Mouse (Mus musculus) liver, embryonic 13.5 days (tissue): ENCODE measurements at regions not wholly inside any gene's neighbourhood (a gene's known extent, or its start where the extent isn't known, plus 50 kb on each side); places are given as distances from the start of the nearest gene placed in this dataset.

ENCODE experiments used
- ATAC-seq: fragments of 200-750 bp; cut with Nextera tagmentation; 2 replicates; pipeline ENCODE4 v1.8.0; 2017; ENCODE audit warnings: low read depth, mild to moderate bottlenecking, moderate number of reproducible peaks, moderate library complexity
- DNase-seq: peaks from one replicate; pipeline ENCODE4 v3.0.0; 2022
- H3K27ac ChIP-seq: fragments of 300-500 bp; sonication (generic); 2 replicates; pipeline ENCODE4 v1.5.1; 2015; ENCODE audit warnings: moderate library complexity, mild to moderate bottlenecking, inconsistent platforms
- H3K27me3 ChIP-seq: fragments of 300-500 bp; sonication (generic); 2 replicates; pipeline ENCODE4 v1.6.1; 2015; ENCODE audit warnings: mild to moderate bottlenecking, inconsistent platforms
- H3K36me3 ChIP-seq: fragments of 300-500 bp; sonication (generic); 2 replicates; pipeline ENCODE4 v1.6.1; 2015; ENCODE audit warnings: mild to moderate bottlenecking, inconsistent platforms
- H3K4me1 ChIP-seq: fragments of 300-500 bp; sonication (generic); replicated peaks from 2 replicates; pipeline ENCODE4 v1.6.1; 2015; ENCODE audit warnings: inconsistent platforms
- H3K4me2 ChIP-seq: fragments of 300-500 bp; sonication (generic); 2 replicates; pipeline ENCODE4 v1.6.1; 2015; ENCODE audit warnings: inconsistent platforms, mild to moderate bottlenecking, moderate library complexity
- H3K4me3 ChIP-seq: fragments of 300-500 bp; sonication (generic); replicated peaks from 2 replicates; pipeline ENCODE4 v1.5.1; 2015; ENCODE audit warnings: mild to moderate bottlenecking, inconsistent platforms
- H3K9ac ChIP-seq: fragments of 300-500 bp; sonication (generic); 2 replicates; pipeline ENCODE4 v1.6.1; 2015; ENCODE audit warnings: mild to moderate bottlenecking, inconsistent platforms
- H3K9me3 ChIP-seq: fragments of 300-500 bp; sonication (generic); replicated peaks from 2 replicates; pipeline ENCODE4 v1.6.1; 2016; ENCODE audit warnings: inconsistent platforms
- WGBS: fragments of 180-500 bp; shearing (Covaris S2); methylation state at CpG from one replicate; pipeline ENCODE4 v1.1.7; 2015; ENCODE audit not compliant: insufficient replicate concordance; 5-methylcytosine and 5-hydroxymethylcytosine counted together

- H3K36me3 ChIP-seq = no peaks in the 10 kb centered on the region
- 51% methylated on average over 8 of the region's 8 CpGs for WGBS
- no peak for DNase-seq
- no peak for ATAC-seq
- H3K27ac ChIP-seq = no peak overlapping the region
- H3K27me3 ChIP-seq = no peaks in the 10 kb centered on the region
- H3K4me3 ChIP-seq = no peak overlapping the region
- no peaks in the 10 kb centered on the region for H3K9me3 ChIP-seq
- no peaks in the 10 kb centered on the region for H3K4me1 ChIP-seq
- H3K9ac ChIP-seq = no peak overlapping the region
- H3K4me2 ChIP-seq = no peak overlapping the region
Observed at GRCm38 (mm10) chr6:111621684-111622480, 651.7 kb upstream of the Lmcd1 start.

- Histone ChIP-seq H3K9me3 (no peaks in the 10 kb centered on the region), H3K4me3 (no peak overlapping the region), H3K4me2 (no peak overlapping the region), H3K27me3 (no peaks in the 10 kb centered on the region), H3K9ac (no peak overlapping the region), H3K4me1 (no peaks in the 10 kb centered on the region), H3K36me3 (no peaks in the 10 kb centered on the region), H3K27ac (no peak overlapping the region)
- DNase-seq (no peak), ATAC-seq (no peak)
- 66% methylated on average over 7 of the region's 7 CpGs for WGBS
Observed at GRCm38 (mm10) chr6:111622481-111623139, 650.9 kb upstream of the Lmcd1 start.

GRCm38 (mm10) chr6:111623140-111623497 lies 650.4 kb upstream of the Lmcd1 start:
- no peaks in the 10 kb centered on the region for H3K4me1 ChIP-seq
- no peak overlapping the region for H3K4me2 ChIP-seq
- DNase-seq = no peak
- no peak overlapping the region for H3K9ac ChIP-seq
- H3K9me3 ChIP-seq = no peaks in the 10 kb centered on the region
- no peaks in the 10 kb centered on the region for H3K27me3 ChIP-seq
- no peaks in the 10 kb centered on the region for H3K36me3 ChIP-seq
- no peak overlapping the region for H3K4me3 ChIP-seq
- WGBS = 75% methylated on average over 4 of the region's 4 CpGs
- no peak for ATAC-seq
- H3K27ac ChIP-seq = no peak overlapping the region

GRCm38 (mm10) chr6:111625501-111625900 lies 648.1 kb upstream of the Lmcd1 start:
- no peak for ATAC-seq
- Histone ChIP-seq H3K4me1 (no peaks in the 10 kb centered on the region), H3K4me3 (no peak overlapping the region), H3K27ac (no peak overlapping the region), H3K9ac (no peak overlapping the region), H3K36me3 (no peaks in the 10 kb centered on the region), H3K9me3 (no peaks in the 10 kb centered on the region), H3K27me3 (no peaks in the 10 kb centered on the region), H3K4me2 (no peak overlapping the region)
- DNase-seq = no peak

GRCm38 (mm10) chr6:111652736-111653135 lies 620.8 kb upstream of the Lmcd1 start:
- Histone ChIP-seq H3K9ac (no peak overlapping the region), H3K4me2 (no peak overlapping the region), H3K27me3 (no peaks in the 10 kb centered on the region), H3K9me3 (no peaks in the 10 kb centered on the region), H3K4me1 (no peaks in the 10 kb centered on the region), H3K4me3 (no peak overlapping the region), H3K27ac (no peak overlapping the region), H3K36me3 (no peaks in the 10 kb centered on the region)
- ATAC-seq (no peak), DNase-seq (no peak)
- 86% methylated on average over 3 of the region's 3 CpGs for WGBS

GRCm38 (mm10) chr6:111659957-111660356 lies 613.6 kb upstream of the Lmcd1 start:
- no peak for ATAC-seq
- no peaks in the 10 kb centered on the region for H3K36me3 ChIP-seq
- H3K27ac ChIP-seq = no peak overlapping the region
- H3K4me1 ChIP-seq = no peaks in the 10 kb centered on the region
- H3K27me3 ChIP-seq = no peaks in the 10 kb centered on the region
- no peak overlapping the region for H3K9ac ChIP-seq
- no peak overlapping the region for H3K4me3 ChIP-seq
- no peak for DNase-seq
- H3K4me2 ChIP-seq = no peak overlapping the region
- no peaks in the 10 kb centered on the region for H3K9me3 ChIP-seq
- 47% methylated on average over 2 of the region's 2 CpGs for WGBS

- H3K4me3 ChIP-seq = no peak overlapping the region
- DNase-seq (no peak), ATAC-seq (no peak)
- no peak overlapping the region for H3K4me2 ChIP-seq
- H3K4me1 ChIP-seq = no peaks in the 10 kb centered on the region
- no peaks in the 10 kb centered on the region for H3K36me3 ChIP-seq
- no peaks in the 10 kb centered on the region for H3K27me3 ChIP-seq
- no peaks in the 10 kb centered on the region for H3K9me3 ChIP-seq
- H3K27ac ChIP-seq = no peak overlapping the region
- H3K9ac ChIP-seq = no peak overlapping the region
Observed at GRCm38 (mm10) chr6:111664603-111665002, 609.0 kb upstream of the Lmcd1 start.

- no peaks in the 10 kb centered on the region for H3K27me3 ChIP-seq
- H3K27ac ChIP-seq = no peak overlapping the region
- WGBS = 42% methylated on average over 2 of the region's 2 CpGs
- H3K36me3 ChIP-seq = no peaks in the 10 kb centered on the region
- ATAC-seq (no peak), DNase-seq (no peak)
- 0 out of 2 replicates have a peak, but pooled peaks cover 9% of the 10 kb centered on the region for H3K9me3 ChIP-seq
- no peak overlapping the region for H3K4me2 ChIP-seq
- H3K4me3 ChIP-seq = no peak overlapping the region
- no peak overlapping the region for H3K9ac ChIP-seq
- H3K4me1 ChIP-seq = no peaks in the 10 kb centered on the region
Observed at GRCm38 (mm10) chr6:111684911-111685310, 588.6 kb upstream of the Lmcd1 start.

GRCm38 (mm10) chr6:111702864-111703263 lies 570.7 kb upstream of the Lmcd1 start:
- no peak for DNase-seq
- H3K4me1 ChIP-seq = no peaks in the 10 kb centered on the region
- no peak overlapping the region for H3K4me3 ChIP-seq
- no peak overlapping the region for H3K9ac ChIP-seq
- 62% methylated on average over 1 of the region's 1 CpGs for WGBS
- no peaks in the 10 kb centered on the region for H3K27me3 ChIP-seq
- no peaks in the 10 kb centered on the region for H3K9me3 ChIP-seq
- no peak overlapping the region for H3K27ac ChIP-seq
- H3K36me3 ChIP-seq = no peaks in the 10 kb centered on the region
- ATAC-seq = no peak
- H3K4me2 ChIP-seq = no peak overlapping the region

- WGBS = 37% methylated on average over 1 of the region's 1 CpGs
- DNase-seq = no peak
- no peaks in the 10 kb centered on the region for H3K4me1 ChIP-seq
- no peak overlapping the region for H3K9ac ChIP-seq
- H3K4me3 ChIP-seq = no peak overlapping the region
- no peaks in the 10 kb centered on the region for H3K9me3 ChIP-seq
- H3K36me3 ChIP-seq = no peaks in the 10 kb centered on the region
- H3K4me2 ChIP-seq = no peak overlapping the region
- no peaks in the 10 kb centered on the region for H3K27me3 ChIP-seq
- no peak for ATAC-seq
- no peak overlapping the region for H3K27ac ChIP-seq
Observed at GRCm38 (mm10) chr6:111708277-111708676, 565.3 kb upstream of the Lmcd1 start.

- ATAC-seq (no peak), DNase-seq (no peak)
- Histone ChIP-seq H3K4me3 (no peak overlapping the region), H3K27me3 (no peaks in the 10 kb centered on the region), H3K9ac (no peak overlapping the region), H3K9me3 (no peaks in the 10 kb centered on the region), H3K4me1 (no peaks in the 10 kb centered on the region), H3K36me3 (no peaks in the 10 kb centered on the region), H3K27ac (no peak overlapping the region), H3K4me2 (no peak overlapping the region)
Observed at GRCm38 (mm10) chr6:111725969-111726368, 547.6 kb upstream of the Lmcd1 start.

- no peak overlapping the region for H3K4me3 ChIP-seq
- ATAC-seq = no peak
- no peaks in the 10 kb centered on the region for H3K27me3 ChIP-seq
- H3K9ac ChIP-seq = no peak overlapping the region
- no peak overlapping the region for H3K27ac ChIP-seq
- no peak for DNase-seq
- no peak overlapping the region for H3K4me2 ChIP-seq
- no peaks in the 10 kb centered on the region for H3K36me3 ChIP-seq
- no peaks in the 10 kb centered on the region for H3K4me1 ChIP-seq
- no peaks in the 10 kb centered on the region for H3K9me3 ChIP-seq
Observed at GRCm38 (mm10) chr6:111730381-111730780, 543.2 kb upstream of the Lmcd1 start.
